Mouse (Mus musculus) olfactory bulb, adult 2 months (tissue): Measurements from ENCODE around the gene Clip4.

Experiments
- CTCF ChIP-seq: fragments of 200-500 bp; IDR thresholded peaks from 2 replicates; pipeline ENCODE4 v1.5.1; 2012; ENCODE audit warnings: low read depth, mild to moderate bottlenecking, low read length, moderate library complexity; ENCODE audit not compliant: insufficient read depth
- POLR2A ChIP-seq: fragments of 200-500 bp; IDR thresholded peaks from 2 replicates; pipeline ENCODE4 v1.6.1; 2012; ENCODE audit warnings: mild to moderate bottlenecking, low read depth, low read length, moderate library complexity; ENCODE audit not compliant: insufficient read depth

GRCm38 (mm10) chr17:71823622-71824306 lies 55.5 kb downstream of the Clip4 start:
- TF ChIP-seq CTCF (no peak), POLR2A (no peak)
